Mouse (Mus musculus) heart, adult 2 months (tissue): ENCODE measurements around the gene Slc2a4. TPM values are rescaled to one million over a fixed set of nuclear protein-coding genes. Genes with fewer than 3 reads are reported as not detected.

ENCODE experiments used
- DNase-seq, 2 experiments: peaks; one replicate each; pipeline ENCODE4 v3.0.0; 2021
- H3K27ac ChIP-seq: fragments of 200-600 bp; 2 replicates; pipeline ENCODE4 v1.8.1; 2022
- H3K27me3 ChIP-seq: fragments of 200-500 bp; 2 replicates; pipeline ENCODE4 v1.6.1; 2012; ENCODE audit warnings: mild to moderate bottlenecking, low read length, inconsistent platforms, mixed read lengths; ENCODE audit not compliant: control insufficient read depth, insufficient read depth
- H3K36me3 ChIP-seq: fragments of 200-500 bp; 2 replicates; pipeline ENCODE4 v1.6.1; 2012; ENCODE audit warnings: low read length, inconsistent platforms; ENCODE audit not compliant: control insufficient read depth, insufficient read depth
- H3K4me1 ChIP-seq: fragments of 200-500 bp; 2 replicates; pipeline ENCODE4 v1.6.1; 2011; ENCODE audit warnings: low read length; ENCODE audit not compliant: control insufficient read depth, insufficient read depth
- H3K4me3 ChIP-seq: fragments of 200-600 bp; 2 replicates; pipeline ENCODE4 v1.8.1; 2022
- H3K79me2 ChIP-seq: fragments of 200-500 bp; replicated peaks from 2 replicates; pipeline ENCODE4 v1.6.1; 2012; ENCODE audit warnings: mild to moderate bottlenecking, inconsistent platforms, low read length, moderate library complexity, mixed read lengths; ENCODE audit not compliant: control insufficient read depth, insufficient read depth
- H3K9ac ChIP-seq: fragments of 200-500 bp; 2 replicates; pipeline ENCODE4 v1.6.1; 2012; ENCODE audit warnings: low read depth, mild to moderate bottlenecking, control low read depth, inconsistent platforms, low read length, mixed read lengths
- CTCF ChIP-seq: fragments of 200-600 bp; IDR thresholded peaks from 2 replicates; pipeline ENCODE4 v1.8.1; 2022; ENCODE audit warnings: antibody characterized with exemption, mild to moderate bottlenecking, moderate library complexity
- EP300 ChIP-seq: fragments of 200-500 bp; IDR thresholded peaks from 2 replicates; pipeline ENCODE4 v1.6.1; 2011; ENCODE audit warnings: low read depth, low read length, control low read depth; ENCODE audit not compliant: insufficient read depth
- POLR2A ChIP-seq: fragments of 200-500 bp; IDR thresholded peaks from 2 replicates; pipeline ENCODE4 v1.6.1; 2011; ENCODE audit warnings: mild to moderate bottlenecking, low read depth, low read length, control low read depth; ENCODE audit not compliant: insufficient read depth
- WGBS: fragments of 180-500 bp; shearing (Covaris S2); methylation state at CpG from one replicate; pipeline ENCODE4 v1.1.7; 2018; 5-methylcytosine and 5-hydroxymethylcytosine counted together
- intact Hi-C: fragments of 180-260 bp; cut with DNase I; formaldehyde crosslinking; loops from one replicate; pipeline ENCODE4 v1.15.1; 2025
- polyA plus RNA-seq: library from polyadenylated mRNA; depleted of rRNA; stranded (reverse); fragments of >200 nt; gene quantifications from 2 replicates; pipeline ENCODE4 v1.2.3, GENCODE M21; 2012
- total RNA-seq, 2 experiments: library from RNA; stranded (reverse); gene quantifications; 2 replicates each; pipeline ENCODE4 v1.2.3; 2021

The Slc2a4 gene
- total and polyA plus RNA-seq, 3 experiments, result 363 to 516 (median 456) TPM

- H3K4me1 ChIP-seq, result peaks cover 7% of the 10 kb centered on the region; the same call in 1 of the 2 replicates
- H3K79me2 ChIP-seq, result peaks cover 3% of the 10 kb centered on the region; the same call in 1 of the 2 replicates
- peaks cover 2% of the 10 kb centered on the region; the same call in 1 of the 2 replicates for H3K36me3 ChIP-seq
- intact Hi-C loops, result no loop called here
- no peak overlapping the region for H3K27ac ChIP-seq
- WGBS, result 92% methylated on average over 17 of the region's 17 CpGs
- H3K9ac ChIP-seq, result no peak overlapping the region
- DNase-seq, result no peak
- no peak overlapping the region for H3K4me3 ChIP-seq
- no peak for TF ChIP-seq EP300
- TF ChIP-seq POLR2A, result no peak
- TF ChIP-seq CTCF, result no peak
- no peaks in the 10 kb centered on the region for H3K27me3 ChIP-seq
Measured at GRCm38 (mm10) chr11:69910781-69911560, 37.0 kb downstream of the Slc2a4 start.

- 91% methylated on average over 8 of the region's 8 CpGs for WGBS
- Histone ChIP-seq H3K4me3 (no peak overlapping the region), H3K27ac (no peak overlapping the region), H3K79me2 (peaks cover 3% of the 10 kb centered on the region; the same call in 1 of the 2 replicates), H3K36me3 (peaks cover under 1% of the 10 kb centered on the region; the same call in 1 of the 2 replicates), H3K27me3 (no peaks in the 10 kb centered on the region), H3K9ac (no peak overlapping the region), H3K4me1 (peaks cover 7% of the 10 kb centered on the region; the same call in 1 of the 2 replicates)
- TF ChIP-seq CTCF (no peak), POLR2A (no peak), EP300 (no peak)
- intact Hi-C loops, result no loop called here
- DNase-seq, result no peak
Measured at GRCm38 (mm10) chr11:69910177-69910576, 37.8 kb downstream of the Slc2a4 start.

GRCm38 (mm10) chr11:69909174-69909573, 38.8 kb downstream of the Slc2a4 start:
- Histone ChIP-seq H3K27me3 (no peaks in the 10 kb centered on the region), H3K79me2 (0 out of 2 replicates have a peak, but pooled peaks cover under 1% of the 10 kb centered on the region), H3K4me3 (no peak overlapping the region), H3K9ac (no peak overlapping the region), H3K36me3 (no peaks in the 10 kb centered on the region), H3K4me1 (peaks cover 2% of the 10 kb centered on the region; the same call in 1 of the 2 replicates), H3K27ac (no peak overlapping the region)
- TF ChIP-seq EP300 (no peak), POLR2A (no peak), CTCF (no peak)
- no peak for DNase-seq
- intact Hi-C loops, result no loop called here
- WGBS, result 89% methylated on average over 5 of the region's 5 CpGs

GRCm38 (mm10) chr11:69908645-69909044, 39.3 kb downstream of the Slc2a4 start:
- Histone ChIP-seq H3K27me3 (no peaks in the 10 kb centered on the region), H3K9ac (no peak overlapping the region), H3K4me1 (peaks cover 2% of the 10 kb centered on the region; the same call in 1 of the 2 replicates), H3K4me3 (no peak overlapping the region), H3K79me2 (no peaks in the 10 kb centered on the region), H3K36me3 (no peaks in the 10 kb centered on the region), H3K27ac (no peak overlapping the region)
- 91% methylated on average over 11 of the region's 11 CpGs for WGBS
- TF ChIP-seq CTCF (no peak), EP300 (no peak), POLR2A (no peak)
- DNase-seq, result no peak
- intact Hi-C loops, result no loop called here

- DNase-seq, result peak in 1 of 2 experiments; percentile 2
- no peak overlapping the region for H3K27ac ChIP-seq
- H3K4me1 ChIP-seq, result peaks cover 3% of the 10 kb centered on the region; the same call in 1 of the 2 replicates
- H3K79me2 ChIP-seq, result no peaks in the 10 kb centered on the region
- 94% methylated on average over 9 of the region's 9 CpGs for WGBS
- no peak overlapping the region for H3K4me3 ChIP-seq
- H3K36me3 ChIP-seq, result no peaks in the 10 kb centered on the region
- H3K27me3 ChIP-seq, result no peaks in the 10 kb centered on the region
- TF ChIP-seq POLR2A (no peak), CTCF (no peak), EP300 (no peak)
- intact Hi-C loops, result no loop called here
- no peak overlapping the region for H3K9ac ChIP-seq
Measured at GRCm38 (mm10) chr11:69904311-69904710, 43.7 kb downstream of the Slc2a4 start.

GRCm38 (mm10) chr11:69902972-69903371, 45.0 kb downstream of the Slc2a4 start:
- intact Hi-C loops, result loop anchor here (1.0 kb wide), 1 partner anchor 10 kb away; the partner anchor contains the start of gene Gps2
- WGBS, result 77% methylated on average over 13 of the region's 13 CpGs
- no peak for DNase-seq

More at GRCm38 (mm10) chr11:69902972-69903371, 45.0 kb downstream of the Slc2a4 start:
- Histone ChIP-seq H3K9ac (no peak overlapping the region), H3K27ac (no peak overlapping the region), H3K4me3 (no peak overlapping the region), H3K36me3 (no peaks in the 10 kb centered on the region), H3K27me3 (no peaks in the 10 kb centered on the region), H3K4me1 (peaks cover 3% of the 10 kb centered on the region; the same call in 1 of the 2 replicates), H3K79me2 (no peaks in the 10 kb centered on the region)
- TF ChIP-seq POLR2A (no peak), CTCF (no peak), EP300 (no peak)
